Mouse (Mus musculus): ENCODE measurements around the gene Phykpl. TPM values are rescaled to one million over a fixed set of nuclear protein-coding genes. Genes with fewer than 3 reads are reported as not detected.

The Phykpl gene
- polyA plus RNA-seq, 1 experiment from 2014 or later, result 9.4 TPM

- peaks cover 18% of the 10 kb centered on the region for H3K4me1 ChIP-seq (ENCODE audit: control insufficient read depth, insufficient read depth, low read length)
- peaks cover 12% of the 10 kb centered on the region for H3K36me3 ChIP-seq (ENCODE audit: control insufficient read depth, insufficient read depth, low read length)
- H3K9ac ChIP-seq (ENCODE audit: low read depth, low read length), result peak overlapping the region; percentile 36; the same call in 1 of the 2 replicates
- H3K27ac ChIP-seq (ENCODE audit: low read length), result no peak overlapping the region
- no peaks in the 10 kb centered on the region for H3K27me3 ChIP-seq (ENCODE audit: control insufficient read depth, insufficient read depth, low read depth, low read length)
- H3K4me3 ChIP-seq (ENCODE audit: low read depth, low read length), result peak overlapping the region; percentile 49
- H3K4me2 ChIP-seq (ENCODE audit: low read length), result peak overlapping the region; percentile 82
- H3K9me3 ChIP-seq (replicated peaks; ENCODE audit: control insufficient read depth, low read length, poor library complexity, severe bottlenecking), result no peaks in the 10 kb centered on the region
- peak; percentile 64 for ATAC-seq
- WGBS, result 49% methylated on average over 8 of the region's 8 CpGs
Observed at GRCm38 (mm10) chr11:51618894-51619408, 34.4 kb downstream of the Phykpl start.

- Histone ChIP-seq H3K9ac (ENCODE audit: low read depth, low read length) (peak within 1 kb of the TSS; percentile 53), H3K4me3 (ENCODE audit: low read depth, low read length) (peak within 1 kb of the TSS; percentile 49), H3K27ac (ENCODE audit: low read length) (no peak within 1 kb of the TSS), H3K9me3 (replicated peaks; ENCODE audit: control insufficient read depth, low read length, poor library complexity, severe bottlenecking) (no peaks in the 10 kb centered on the region), H3K36me3 (ENCODE audit: control insufficient read depth, insufficient read depth, low read length) (peaks cover 17% of the 10 kb centered on the region), H3K4me2 (ENCODE audit: low read length) (peak within 1 kb of the TSS; percentile 82), H3K4me1 (ENCODE audit: control insufficient read depth, insufficient read depth, low read length) (peaks cover 18% of the 10 kb centered on the region), H3K27me3 (ENCODE audit: control insufficient read depth, insufficient read depth, low read depth, low read length) (no peaks in the 10 kb centered on the region)
- ATAC-seq, result peak; percentile 96
- under 1% methylated on average over 51 of the region's 51 CpGs for WGBS
Observed at GRCm38 (mm10) chr11:51619409-51620060, 35.0 kb downstream of the Phykpl start, which contains the start of gene Nhp2. Gene Nhp2 (plus strand): TSS chr11:51619735.

GRCm38 (mm10) chr11:51620084-51620483 lies 35.5 kb downstream of the Phykpl start:
- Histone ChIP-seq H3K27me3 (ENCODE audit: control insufficient read depth, insufficient read depth, low read depth, low read length) (no peaks in the 10 kb centered on the region), H3K4me1 (ENCODE audit: control insufficient read depth, insufficient read depth, low read length) (peaks cover 18% of the 10 kb centered on the region), H3K27ac (ENCODE audit: low read length) (no peak overlapping the region), H3K9ac (ENCODE audit: low read depth, low read length) (peak overlapping the region; percentile 53), H3K9me3 (replicated peaks; ENCODE audit: control insufficient read depth, low read length, poor library complexity, severe bottlenecking) (no peaks in the 10 kb centered on the region), H3K4me3 (ENCODE audit: low read depth, low read length) (peak overlapping the region; percentile 49), H3K4me2 (ENCODE audit: low read length) (peak overlapping the region; percentile 82), H3K36me3 (ENCODE audit: control insufficient read depth, insufficient read depth, low read length) (peaks cover 19% of the 10 kb centered on the region)
- ATAC-seq, result no peak
- WGBS, result 2% methylated on average over 11 of the region's 11 CpGs

GRCm38 (mm10) chr11:51621776-51622175 lies 37.2 kb downstream of the Phykpl start:
- WGBS, result 88% methylated on average over 2 of the region's 2 CpGs
- peaks cover 25% of the 10 kb centered on the region for H3K36me3 ChIP-seq (ENCODE audit: control insufficient read depth, insufficient read depth, low read length)
- H3K9ac ChIP-seq (ENCODE audit: low read depth, low read length), result no peak overlapping the region
- peaks cover 15% of the 10 kb centered on the region for H3K4me1 ChIP-seq (ENCODE audit: control insufficient read depth, insufficient read depth, low read length)
- no peak overlapping the region for H3K4me3 ChIP-seq (ENCODE audit: low read depth, low read length)
- H3K9me3 ChIP-seq (replicated peaks; ENCODE audit: control insufficient read depth, low read length, poor library complexity, severe bottlenecking), result no peaks in the 10 kb centered on the region
- ATAC-seq, result no peak
- no peak overlapping the region for H3K4me2 ChIP-seq (ENCODE audit: low read length)
- no peaks in the 10 kb centered on the region for H3K27me3 ChIP-seq (ENCODE audit: control insufficient read depth, insufficient read depth, low read depth, low read length)
- no peak overlapping the region for H3K27ac ChIP-seq (ENCODE audit: low read length)

- H3K4me2 ChIP-seq (ENCODE audit: low read length), result no peak overlapping the region
- no peaks in the 10 kb centered on the region for H3K9me3 ChIP-seq (replicated peaks; ENCODE audit: control insufficient read depth, low read length, poor library complexity, severe bottlenecking)
- H3K4me3 ChIP-seq (ENCODE audit: low read depth, low read length), result no peak overlapping the region
- 93% methylated on average over 7 of the region's 7 CpGs for WGBS
- no peak for ATAC-seq
- peaks cover 27% of the 10 kb centered on the region for H3K36me3 ChIP-seq (ENCODE audit: control insufficient read depth, insufficient read depth, low read length)
- H3K4me1 ChIP-seq (ENCODE audit: control insufficient read depth, insufficient read depth, low read length), result peaks cover 15% of the 10 kb centered on the region
- no peak overlapping the region for H3K9ac ChIP-seq (ENCODE audit: low read depth, low read length)
- H3K27me3 ChIP-seq (ENCODE audit: control insufficient read depth, insufficient read depth, low read depth, low read length), result no peaks in the 10 kb centered on the region
- no peak overlapping the region for H3K27ac ChIP-seq (ENCODE audit: low read length)
Observed at GRCm38 (mm10) chr11:51622971-51623491, 38.5 kb downstream of the Phykpl start.

GRCm38 (mm10) chr11:51625187-51625820 lies 40.7 kb downstream of the Phykpl start:
- Histone ChIP-seq H3K4me2 (ENCODE audit: low read length) (no peak overlapping the region), H3K27me3 (ENCODE audit: control insufficient read depth, insufficient read depth, low read depth, low read length) (no peaks in the 10 kb centered on the region), H3K9ac (ENCODE audit: low read depth, low read length) (no peak overlapping the region), H3K36me3 (ENCODE audit: control insufficient read depth, insufficient read depth, low read length) (peaks cover 27% of the 10 kb centered on the region), H3K9me3 (replicated peaks; ENCODE audit: control insufficient read depth, low read length, poor library complexity, severe bottlenecking) (no peaks in the 10 kb centered on the region), H3K4me1 (ENCODE audit: control insufficient read depth, insufficient read depth, low read length) (peaks cover 10% of the 10 kb centered on the region), H3K27ac (ENCODE audit: low read length) (no peak overlapping the region), H3K4me3 (ENCODE audit: low read depth, low read length) (no peak overlapping the region)
- 85% methylated on average over 5 of the region's 5 CpGs for WGBS
- no peak for ATAC-seq

GRCm38 (mm10) chr11:51627425-51627824 lies 42.9 kb downstream of the Phykpl start:
- H3K4me2 ChIP-seq (ENCODE audit: low read length), result no peak overlapping the region
- no peaks in the 10 kb centered on the region for H3K4me1 ChIP-seq (ENCODE audit: control insufficient read depth, insufficient read depth, low read length)
- 94% methylated on average over 9 of the region's 9 CpGs for WGBS
- peaks cover 27% of the 10 kb centered on the region for H3K36me3 ChIP-seq (ENCODE audit: control insufficient read depth, insufficient read depth, low read length)
- H3K4me3 ChIP-seq (ENCODE audit: low read depth, low read length), result no peak overlapping the region
- no peak overlapping the region for H3K27ac ChIP-seq (ENCODE audit: low read length)
- no peaks in the 10 kb centered on the region for H3K9me3 ChIP-seq (replicated peaks; ENCODE audit: control insufficient read depth, low read length, poor library complexity, severe bottlenecking)
- ATAC-seq, result no peak
- no peak overlapping the region for H3K9ac ChIP-seq (ENCODE audit: low read depth, low read length)
- no peaks in the 10 kb centered on the region for H3K27me3 ChIP-seq (ENCODE audit: control insufficient read depth, insufficient read depth, low read depth, low read length)

GRCm38 (mm10) chr11:51627907-51628306 lies 43.4 kb downstream of the Phykpl start:
- ATAC-seq, result no peak

More at GRCm38 (mm10) chr11:51627907-51628306, 43.4 kb downstream of the Phykpl start:
- Histone ChIP-seq H3K36me3 (ENCODE audit: control insufficient read depth, insufficient read depth, low read length) (peaks cover 22% of the 10 kb centered on the region), H3K27ac (ENCODE audit: low read length) (no peak overlapping the region), H3K27me3 (ENCODE audit: control insufficient read depth, insufficient read depth, low read depth, low read length) (no peaks in the 10 kb centered on the region), H3K4me1 (ENCODE audit: control insufficient read depth, insufficient read depth, low read length) (no peaks in the 10 kb centered on the region), H3K4me2 (ENCODE audit: low read length) (no peak overlapping the region), H3K9ac (ENCODE audit: low read depth, low read length) (no peak overlapping the region), H3K4me3 (ENCODE audit: low read depth, low read length) (no peak overlapping the region), H3K9me3 (replicated peaks; ENCODE audit: control insufficient read depth, low read length, poor library complexity, severe bottlenecking) (no peaks in the 10 kb centered on the region)
- WGBS, result 89% methylated on average over 8 of the region's 8 CpGs
